Mouse (Mus musculus) thymus, postnatal 14 days (tissue): Measurements from ENCODE around the gene Ndufs2.
A peak's percentile ranks its signal among the peaks of the same experiment; 100 is the strongest.
"Not testable (repeated sequence)": the region's sequence is repeated elsewhere in the genome, so short reads cannot be mapped to it uniquely, and the experiment has no call there.

ENCODE experiments used
- DNase-seq: peaks from one replicate; pipeline ENCODE4 v3.0.0; 2021

The Ndufs2 gene

GRCm38 (mm10) chr1:171251594-171252324 is 571 bp upstream of the Ndufs2 start:
- DNase-seq, result no peak

GRCm38 (mm10) chr1:171249913-171250600 is 1.1 kb downstream of the Ndufs2 start, which contains the start of gene Adamts4:
TSS of gene Adamts4 (plus strand) at chr1:171250421.
- DNase-seq, result no peak

GRCm38 (mm10) chr1:171248386-171249226 is 2.6 kb downstream of the Ndufs2 start:
- DNase-seq, result no peak

- no peak for DNase-seq
Observed at GRCm38 (mm10) chr1:171247916-171248315, 3.3 kb downstream of the Ndufs2 start.

GRCm38 (mm10) chr1:171247453-171247841 is 3.7 kb downstream of the Ndufs2 start:
- no peak for DNase-seq

- peak; percentile 98 for DNase-seq
Observed at GRCm38 (mm10) chr1:171246709-171247452, 4.3 kb downstream of the Ndufs2 start.

- no peak for DNase-seq
Observed at GRCm38 (mm10) chr1:171245353-171245752, 5.8 kb downstream of the Ndufs2 start.

GRCm38 (mm10) chr1:171241952-171242351 is 9.2 kb downstream of the Ndufs2 start:
- not testable (repeated sequence) for DNase-seq

- no peak for DNase-seq
Observed at GRCm38 (mm10) chr1:171240911-171241310, 10.3 kb downstream of the Ndufs2 start.

- no peak for DNase-seq
Observed at GRCm38 (mm10) chr1:171239992-171240744, 11.0 kb downstream of the Ndufs2 start.

- DNase-seq, result peak; percentile 54
Observed at GRCm38 (mm10) chr1:171238463-171238862, 12.7 kb downstream of the Ndufs2 start.

GRCm38 (mm10) chr1:171237438-171237837 is 13.8 kb downstream of the Ndufs2 start:
- DNase-seq, result no peak

GRCm38 (mm10) chr1:171235791-171236190 is 15.4 kb downstream of the Ndufs2 start:
- DNase-seq, result no peak

- DNase-seq, result no peak
Observed at GRCm38 (mm10) chr1:171234538-171234937, 16.6 kb downstream of the Ndufs2 start.

GRCm38 (mm10) chr1:171234126-171234525 is 17.1 kb downstream of the Ndufs2 start, which contains the start of gene Fcer1g:
TSS of gene Fcer1g (minus strand) at chr1:171234365.
- no peak for DNase-seq

- no peak for DNase-seq
Observed at GRCm38 (mm10) chr1:171232800-171233730, 18.1 kb downstream of the Ndufs2 start.

- DNase-seq, result no peak
Observed at GRCm38 (mm10) chr1:171232348-171232747, 18.8 kb downstream of the Ndufs2 start.

- DNase-seq, result no peak
Observed at GRCm38 (mm10) chr1:171231844-171232243, 19.3 kb downstream of the Ndufs2 start.

GRCm38 (mm10) chr1:171230215-171230614 is 21.0 kb downstream of the Ndufs2 start:
- DNase-seq, result no peak

GRCm38 (mm10) chr1:171229750-171230149 is 21.4 kb downstream of the Ndufs2 start:
- DNase-seq, result no peak

GRCm38 (mm10) chr1:171227879-171228278 is 23.3 kb downstream of the Ndufs2 start:
- DNase-seq, result no peak
